Mouse (Mus musculus) intestine, embryonic 15.5 days (tissue): Measurements from ENCODE around the gene Hist1h2bb. TPM values are rescaled to one million over a fixed set of nuclear protein-coding genes. Genes with fewer than 3 reads are reported as not detected.

Source experiments
- polyA plus RNA-seq: library from polyadenylated mRNA; unstranded; fragments of >200 nt; fragmentation: Nextera tagmentation; extraction: Ambion mirVana; gene quantifications from 2 replicates; pipeline ENCODE4 v1.2.1, GENCODE M21; 2015

The Hist1h2bb gene
- polyA plus RNA-seq, 1 experiment from 2014 or later = 2.4 TPM

Other genes with a start within 250 kb of the Hist1h2bb start
- 4.6 and 4.8 TPM in 2 replicates for gene Hist1h4h, start 215.7 kb upstream of the Hist1h2bb start, polyA plus RNA-seq
- 6.7 TPM in 1 of 2 replicates, not detected in the other for gene Hist1h2af, start 212.8 kb upstream of the Hist1h2bb start, polyA plus RNA-seq
- 6.1 and 6.2 TPM in 2 replicates for gene Hist1h3g, start 211.3 kb upstream of the Hist1h2bb start, polyA plus RNA-seq
- gene Hist1h2bh, start 203.3 kb upstream of the Hist1h2bb start, polyA plus RNA-seq = 1.1 and 1.3 TPM in 2 replicates
- 0.45 and 0.97 TPM in 2 replicates for gene Hist1h3f, start 202.7 kb upstream of the Hist1h2bb start, polyA plus RNA-seq
- 0.88 and 1.0 TPM in 2 replicates for gene Hist1h4f, start 195.1 kb upstream of the Hist1h2bb start, polyA plus RNA-seq
- 0.46 and 0.64 TPM in 2 replicates for gene Hist1h1d, start 193.5 kb upstream of the Hist1h2bb start, polyA plus RNA-seq
- gene Hist1h3e, start 184.4 kb upstream of the Hist1h2bb start, polyA plus RNA-seq = 3.5 and 4.3 TPM in 2 replicates
- gene Hist1h2ae, start 175.5 kb upstream of the Hist1h2bb start, polyA plus RNA-seq = 76.9 and 89.5 TPM in 2 replicates
- gene Hist1h2bg, start 175.3 kb upstream of the Hist1h2bb start, polyA plus RNA-seq = 7.1 and 11.5 TPM in 2 replicates
- gene Hist1h2bf, start 172.5 kb upstream of the Hist1h2bb start, polyA plus RNA-seq = 4.2 and 4.5 TPM in 2 replicates
- gene Hist1h2ad, start 172.4 kb upstream of the Hist1h2bb start, polyA plus RNA-seq = 1.8 and 3.0 TPM in 2 replicates
- 5.2 and 6.2 TPM in 2 replicates for gene Hist1h3d, start 171.0 kb upstream of the Hist1h2bb start, polyA plus RNA-seq
- 98.7 and 101 TPM in 2 replicates for gene Hist1h4d, start 165.1 kb upstream of the Hist1h2bb start, polyA plus RNA-seq
- gene Hist1h2be, start 125.6 kb upstream of the Hist1h2bb start, polyA plus RNA-seq = 1.6 and 2.0 TPM in 2 replicates
- gene Hist1h1e, start 124.2 kb upstream of the Hist1h2bb start, polyA plus RNA-seq = 17.6 and 21.2 TPM in 2 replicates
- 1.3 and 1.5 TPM in 2 replicates for gene Hist1h2ac, start 62.8 kb upstream of the Hist1h2bb start, polyA plus RNA-seq
- 79.3 and 89.9 TPM in 2 replicates for gene Hist1h2bc, start 62.5 kb upstream of the Hist1h2bb start, polyA plus RNA-seq
- gene Hist1h1t, start 50.9 kb upstream of the Hist1h2bb start, polyA plus RNA-seq = not detected in 2 replicates
- gene Hist1h4c, start 48.3 kb upstream of the Hist1h2bb start, polyA plus RNA-seq = 4.7 and 5.7 TPM in 2 replicates
- 6.4 and 7.9 TPM in 2 replicates for gene Hfe, start 35.9 kb upstream of the Hist1h2bb start, polyA plus RNA-seq
- gene Hist1h1c, start 7.9 kb upstream of the Hist1h2bb start, polyA plus RNA-seq = 32.4 and 36.0 TPM in 2 replicates
- 4.4 and 7.7 TPM in 2 replicates for gene Hist1h3c, start 1.1 kb upstream of the Hist1h2bb start, polyA plus RNA-seq
- gene Hist1h2ab, start 4.4 kb downstream of the Hist1h2bb start, polyA plus RNA-seq = 39.8 and 44.9 TPM in 2 replicates
- 6.4 and 9.2 TPM in 2 replicates for gene Hist1h3b, start 5.5 kb downstream of the Hist1h2bb start, polyA plus RNA-seq
- gene Hist1h4b, start 10.3 kb downstream of the Hist1h2bb start, polyA plus RNA-seq = 3.8 and 5.5 TPM in 2 replicates
- gene Hist1h4a, start 14.5 kb downstream of the Hist1h2bb start, polyA plus RNA-seq = 0.48 and 1.3 TPM in 2 replicates
- gene Hist1h3a, start 15.7 kb downstream of the Hist1h2bb start, polyA plus RNA-seq = 4.3 and 6.4 TPM in 2 replicates
- 1.2 and 2.2 TPM in 2 replicates for gene Hist1h1a, start 16.9 kb downstream of the Hist1h2bb start, polyA plus RNA-seq
- not detected in 2 replicates for gene Trim38, start 23.2 kb downstream of the Hist1h2bb start, polyA plus RNA-seq
- 0.10 TPM in 1 of 2 replicates, not detected in the other for gene Slc17a2, start 60.3 kb downstream of the Hist1h2bb start, polyA plus RNA-seq
- gene Slc17a3, start 92.7 kb downstream of the Hist1h2bb start, polyA plus RNA-seq = 0.13 and 0.35 TPM in 2 replicates
- gene Slc17a1, start 121.0 kb downstream of the Hist1h2bb start, polyA plus RNA-seq = 0.35 and 0.55 TPM in 2 replicates
- 17.0 and 19.6 TPM in 2 replicates for gene Slc17a4, start 168.3 kb downstream of the Hist1h2bb start, polyA plus RNA-seq
- gene Hist1h2ba, start 187.4 kb downstream of the Hist1h2bb start, polyA plus RNA-seq = not detected in 2 replicates
- not detected in 2 replicates for gene Hist1h2aa, start 187.7 kb downstream of the Hist1h2bb start, polyA plus RNA-seq
- gene Scgn, start 244.5 kb downstream of the Hist1h2bb start, polyA plus RNA-seq = 7.5 and 8.8 TPM in 2 replicates